Mouse (Mus musculus) heart, embryonic 14.5 days (tissue): ENCODE measurements at regions not wholly inside any gene's neighbourhood (a gene's known extent, or its start where the extent isn't known, plus 50 kb on each side); places are given as distances from the start of the nearest gene placed in this dataset.
"Not testable (repeated sequence)": the region's sequence is repeated elsewhere in the genome, so short reads cannot be mapped to it uniquely, and the experiment has no call there.

Experiments
- ATAC-seq: fragments of 200-750 bp; cut with Nextera tagmentation; 2 replicates; pipeline ENCODE4 v1.8.0; 2017; ENCODE audit warnings: low read depth, moderate TSS enrichment; ENCODE audit not compliant: insufficient number of reproducible peaks, insufficient read depth, low FRiP score
- H3K27ac ChIP-seq, 2 experiments: fragments of 200-500 bp in 1 of 2; fragments of 300-500 bp in 1 of 2; sonication (generic) in 1 of 2; replicated peaks in 1 of 2; 2 replicates each; pipeline ENCODE4 v1.5.1; 2012 to 2014; ENCODE audit warnings: low read depth in 2 of 2, low read length in 2 of 2, control low read depth in 1 of 2, mild to moderate bottlenecking in 1 of 2, mixed read lengths in 1 of 2; ENCODE audit not compliant: control insufficient read depth in 1 of 2, insufficient read depth in 1 of 2
- H3K27me3 ChIP-seq: fragments of 300-500 bp; sonication (generic); 2 replicates; pipeline ENCODE4 v1.6.1; 2014; ENCODE audit warnings: mild to moderate bottlenecking, low read length, control low read depth; ENCODE audit not compliant: control insufficient read depth, insufficient read depth
- H3K36me3 ChIP-seq: fragments of 300-500 bp; sonication (generic); 2 replicates; pipeline ENCODE4 v1.6.1; 2014; ENCODE audit warnings: mild to moderate bottlenecking, control low read depth, low read length, mixed read lengths; ENCODE audit not compliant: control insufficient read depth, insufficient read depth
- H3K4me1 ChIP-seq, 2 experiments: fragments of 200-500 bp in 1 of 2; fragments of 300-500 bp in 1 of 2; sonication (generic) in 1 of 2; 2 replicates each; pipeline ENCODE4 v1.6.1; 2012 to 2014; ENCODE audit warnings: low read length in 2 of 2, control low read depth in 1 of 2, mixed read lengths in 1 of 2; ENCODE audit not compliant: control insufficient read depth in 2 of 2, insufficient read depth in 2 of 2
- H3K4me2 ChIP-seq: fragments of 300-500 bp; sonication (generic); 2 replicates; pipeline ENCODE4 v1.6.1; 2014; ENCODE audit warnings: mild to moderate bottlenecking, low read length
- H3K4me3 ChIP-seq, 2 experiments: fragments of 200-500 bp in 1 of 2; fragments of 300-500 bp in 1 of 2; sonication (generic) in 1 of 2; 2 replicates each; pipeline ENCODE4 v1.5.1; 2012 to 2014; ENCODE audit warnings: low read length in 2 of 2, mild to moderate bottlenecking in 2 of 2, control low read depth in 1 of 2, low read depth in 1 of 2, moderate library complexity in 1 of 2; ENCODE audit not compliant: control insufficient read depth in 1 of 2, insufficient read depth in 1 of 2
- H3K9ac ChIP-seq: fragments of 300-500 bp; sonication (generic); 2 replicates; pipeline ENCODE4 v1.6.1; 2014; ENCODE audit warnings: mild to moderate bottlenecking, low read length
- H3K9me3 ChIP-seq: fragments of 300-500 bp; sonication (generic); 2 replicates; pipeline ENCODE4 v1.6.1; 2016; ENCODE audit warnings: low read length, control low read depth; ENCODE audit not compliant: control insufficient read depth
- WGBS: fragments of 180-500 bp; shearing (Covaris S2); extraction: QIAGEN DNeasy Blood & Tissue Kit; methylation state at CpG from one replicate; pipeline ENCODE4 v1.1.7; 2014; 5-methylcytosine and 5-hydroxymethylcytosine counted together

GRCm38 (mm10) chr3:155878401-155878800 is 683.2 kb upstream of the Negr1 start:
- H3K27ac ChIP-seq: no peak overlapping the region
- H3K4me1 ChIP-seq: no peaks in the 10 kb centered on the region
- H3K4me2 ChIP-seq: no peak overlapping the region
- H3K36me3 ChIP-seq: no peaks in the 10 kb centered on the region
- ATAC-seq: no peak
- no peaks in the 10 kb centered on the region for H3K9me3 ChIP-seq
- no peaks in the 10 kb centered on the region for H3K27me3 ChIP-seq
- no peak overlapping the region for H3K4me3 ChIP-seq
- no peak overlapping the region for H3K9ac ChIP-seq
- 84% methylated on average over 2 of the region's 2 CpGs for WGBS

- WGBS: 78% methylated on average over 4 of the region's 4 CpGs
- H3K9ac ChIP-seq: no peak overlapping the region
- H3K27ac ChIP-seq: no peak overlapping the region
- ATAC-seq: no peak
- no peaks in the 10 kb centered on the region for H3K9me3 ChIP-seq
- H3K4me3 ChIP-seq: no peak overlapping the region
- H3K27me3 ChIP-seq: no peaks in the 10 kb centered on the region
- H3K4me2 ChIP-seq: no peak overlapping the region
- H3K4me1 ChIP-seq: no peaks in the 10 kb centered on the region
- no peaks in the 10 kb centered on the region for H3K36me3 ChIP-seq
Measured at GRCm38 (mm10) chr3:155880722-155881121, 680.9 kb upstream of the Negr1 start.

- no peak overlapping the region for H3K9ac ChIP-seq
- no peak overlapping the region for H3K27ac ChIP-seq
- H3K36me3 ChIP-seq: no peaks in the 10 kb centered on the region
- H3K4me1 ChIP-seq: no peaks in the 10 kb centered on the region
- no peak overlapping the region for H3K4me2 ChIP-seq
- ATAC-seq: no peak
- no peaks in the 10 kb centered on the region for H3K9me3 ChIP-seq
- WGBS: 74% methylated on average over 6 of the region's 6 CpGs
- no peaks in the 10 kb centered on the region for H3K27me3 ChIP-seq
- no peak overlapping the region for H3K4me3 ChIP-seq
Measured at GRCm38 (mm10) chr3:155915981-155916380, 645.6 kb upstream of the Negr1 start.

GRCm38 (mm10) chr3:155942896-155943295 is 618.7 kb upstream of the Negr1 start:
- WGBS: 69% methylated on average over 2 of the region's 2 CpGs
- Histone ChIP-seq H3K4me2 (no peak overlapping the region), H3K9ac (no peak overlapping the region), H3K4me1 (no peaks in the 10 kb centered on the region), H3K36me3 (no peaks in the 10 kb centered on the region), H3K9me3 (no peaks in the 10 kb centered on the region), H3K27ac (no peak overlapping the region), H3K27me3 (no peaks in the 10 kb centered on the region), H3K4me3 (no peak overlapping the region)
- ATAC-seq: no peak

GRCm38 (mm10) chr3:155944042-155944735 is 617.4 kb upstream of the Negr1 start:
- WGBS: 22% methylated on average over 2 of the region's 2 CpGs
- Histone ChIP-seq H3K27me3 (no peaks in the 10 kb centered on the region), H3K4me1 (no peaks in the 10 kb centered on the region)

GRCm38 (mm10) chr3:155945188-155945587 is 616.4 kb upstream of the Negr1 start:
- 88% methylated on average over 2 of the region's 2 CpGs for WGBS
- ATAC-seq: no peak
- Histone ChIP-seq H3K4me1 (no peaks in the 10 kb centered on the region), H3K4me3 (no peak overlapping the region), H3K9me3 (no peaks in the 10 kb centered on the region), H3K9ac (no peak overlapping the region), H3K27me3 (no peaks in the 10 kb centered on the region), H3K27ac (no peak overlapping the region), H3K4me2 (no peak overlapping the region), H3K36me3 (no peaks in the 10 kb centered on the region)

More at GRCm38 (mm10) chr3:155944042-155944735, 617.4 kb upstream of the Negr1 start:
- no peak overlapping the region for H3K27ac ChIP-seq
- no peaks in the 10 kb centered on the region for H3K9me3 ChIP-seq
- H3K9ac ChIP-seq: no peak overlapping the region
- no peaks in the 10 kb centered on the region for H3K36me3 ChIP-seq
- H3K4me2 ChIP-seq: no peak overlapping the region
- no peak for ATAC-seq
- H3K4me3 ChIP-seq: no peak overlapping the region

- not testable (repeated sequence) for H3K9ac ChIP-seq, ATAC-seq, H3K9me3 ChIP-seq, H3K4me2 ChIP-seq, H3K36me3 ChIP-seq, H3K27ac ChIP-seq, H3K4me1 ChIP-seq, H3K27me3 ChIP-seq, H3K4me3 ChIP-seq
- 33% methylated on average over 2 of the region's 2 CpGs for WGBS
Measured at GRCm38 (mm10) chr3:155962496-155962895, 599.1 kb upstream of the Negr1 start.

GRCm38 (mm10) chr3:155979636-155980035 is 582.0 kb upstream of the Negr1 start:
- no peaks in the 10 kb centered on the region for H3K36me3 ChIP-seq
- no peaks in the 10 kb centered on the region for H3K27me3 ChIP-seq
- ATAC-seq: no peak
- H3K4me3 ChIP-seq: no peak overlapping the region
- no peak overlapping the region for H3K9ac ChIP-seq
- no peaks in the 10 kb centered on the region for H3K4me1 ChIP-seq
- 64% methylated on average over 2 of the region's 2 CpGs for WGBS
- no peaks in the 10 kb centered on the region for H3K9me3 ChIP-seq
- no peak overlapping the region for H3K27ac ChIP-seq
- H3K4me2 ChIP-seq: no peak overlapping the region
